Mouse (Mus musculus) cortical plate, adult 2 months (tissue): Measurements from ENCODE around the gene Gm17949. TPM values are rescaled to one million over a fixed set of nuclear protein-coding genes. Genes with fewer than 3 reads are reported as not detected.
A peak's percentile ranks its signal among the peaks of the same experiment; 100 is the strongest.

ENCODE experiments used
- H3K27ac ChIP-seq: fragments of 200-500 bp; 2 replicates; pipeline ENCODE4 v1.5.1; 2012; ENCODE audit warnings: low read length, control low read depth, inconsistent platforms; ENCODE audit not compliant: insufficient read depth
- H3K4me1 ChIP-seq: fragments of 200-500 bp; 2 replicates; pipeline ENCODE4 v1.6.1; 2011; ENCODE audit warnings: low read length; ENCODE audit not compliant: control insufficient read depth, insufficient read depth
- H3K4me3 ChIP-seq: fragments of 200-500 bp; 2 replicates; pipeline ENCODE4 v1.5.1; 2011; ENCODE audit warnings: mild to moderate bottlenecking, low read length, control low read depth; ENCODE audit not compliant: insufficient read depth
- CTCF ChIP-seq: fragments of 200-500 bp; IDR thresholded peaks from 2 replicates; pipeline ENCODE4 v1.5.1; 2011; ENCODE audit warnings: mild to moderate bottlenecking, control low read depth, low read length; ENCODE audit not compliant: insufficient read depth; ENCODE audit errors: extremely low read depth
- POLR2A ChIP-seq: fragments of 200-500 bp; IDR thresholded peaks from 2 replicates; pipeline ENCODE4 v1.6.1; 2011; ENCODE audit warnings: mild to moderate bottlenecking, low read length, control low read depth; ENCODE audit not compliant: insufficient read depth; ENCODE audit errors: extremely low read depth
- polyA plus RNA-seq: library from polyadenylated mRNA; depleted of rRNA; stranded (reverse); fragments of >200 nt; gene quantifications from 2 replicates; pipeline ENCODE4 v1.2.3, GENCODE M21; 2012; rRNA removed

Gene Gm17949
- 0.13 TPM in 1 of 2 replicates, not detected in the other for polyA plus RNA-seq

GRCm38 (mm10) chr17:57011236-57012141 lies at the start of gene Gm17949, which contains the start of gene Gtf2f1:
TSS of gene Gm17949 (plus strand) at chr17:57011469.
TSS of gene Gtf2f1 (minus strand) at chr17:57011288.
- TF ChIP-seq POLR2A (peak; percentile 100), CTCF (no peak)
- Histone ChIP-seq H3K4me3 (peak within 1 kb of the TSS; percentile 75), H3K27ac (peak within 1 kb of the TSS; percentile 88), H3K4me1 (0 out of 2 replicates have a peak, but pooled peaks cover 2% of the 10 kb centered on the region)

GRCm38 (mm10) chr17:56961880-56962279 lies 49.4 kb upstream of the Gm17949 start:
- no peak overlapping the region for H3K4me3 ChIP-seq
- no peak overlapping the region for H3K27ac ChIP-seq
- TF ChIP-seq POLR2A (no peak), CTCF (no peak)
- no peaks in the 10 kb centered on the region for H3K4me1 ChIP-seq

- Histone ChIP-seq H3K4me3 (no peak overlapping the region), H3K4me1 (no peaks in the 10 kb centered on the region), H3K27ac (no peak overlapping the region)
- TF ChIP-seq CTCF (no peak), POLR2A (no peak)
Measured at GRCm38 (mm10) chr17:56962642-56963405, 48.4 kb upstream of the Gm17949 start.

- TF ChIP-seq POLR2A (no peak), CTCF (no peak)
- Histone ChIP-seq H3K4me3 (no peak overlapping the region), H3K27ac (no peak overlapping the region), H3K4me1 (no peaks in the 10 kb centered on the region)
Measured at GRCm38 (mm10) chr17:56963646-56964045, 47.6 kb upstream of the Gm17949 start.

GRCm38 (mm10) chr17:56969321-56969720 lies 41.9 kb upstream of the Gm17949 start:
- H3K4me3 ChIP-seq = no peak overlapping the region
- no peaks in the 10 kb centered on the region for H3K4me1 ChIP-seq
- TF ChIP-seq CTCF = no peak
- no peak overlapping the region for H3K27ac ChIP-seq

- no peak for TF ChIP-seq CTCF
- no peak for TF ChIP-seq POLR2A
- H3K4me3 ChIP-seq = no peak overlapping the region
- H3K4me1 ChIP-seq = no peaks in the 10 kb centered on the region
- no peak overlapping the region for H3K27ac ChIP-seq
Measured at GRCm38 (mm10) chr17:56970081-56970480, 41.2 kb upstream of the Gm17949 start.

GRCm38 (mm10) chr17:56973956-56974707 lies 37.1 kb upstream of the Gm17949 start:
- Histone ChIP-seq H3K4me3 (no peak overlapping the region), H3K4me1 (no peaks in the 10 kb centered on the region), H3K27ac (no peak overlapping the region)
- TF ChIP-seq CTCF = no peak
- no peak for TF ChIP-seq POLR2A

GRCm38 (mm10) chr17:56974708-56975240 lies 36.5 kb upstream of the Gm17949 start:
- TF ChIP-seq CTCF (no peak), POLR2A (no peak)
- Histone ChIP-seq H3K27ac (no peak overlapping the region), H3K4me1 (no peaks in the 10 kb centered on the region), H3K4me3 (no peak overlapping the region)

GRCm38 (mm10) chr17:56975391-56975790 lies 35.9 kb upstream of the Gm17949 start:
- no peaks in the 10 kb centered on the region for H3K4me1 ChIP-seq
- H3K27ac ChIP-seq = no peak overlapping the region
- TF ChIP-seq CTCF (no peak), POLR2A (no peak)
- no peak overlapping the region for H3K4me3 ChIP-seq
